Mouse (Mus musculus): ENCODE measurements at regions not wholly inside any gene's neighbourhood (a gene's known extent, or its start where the extent isn't known, plus 50 kb on each side); places are given as distances from the start of the nearest gene placed in this dataset.
A peak's percentile ranks its signal among the peaks of the same experiment; 100 is the strongest.

DNA sequence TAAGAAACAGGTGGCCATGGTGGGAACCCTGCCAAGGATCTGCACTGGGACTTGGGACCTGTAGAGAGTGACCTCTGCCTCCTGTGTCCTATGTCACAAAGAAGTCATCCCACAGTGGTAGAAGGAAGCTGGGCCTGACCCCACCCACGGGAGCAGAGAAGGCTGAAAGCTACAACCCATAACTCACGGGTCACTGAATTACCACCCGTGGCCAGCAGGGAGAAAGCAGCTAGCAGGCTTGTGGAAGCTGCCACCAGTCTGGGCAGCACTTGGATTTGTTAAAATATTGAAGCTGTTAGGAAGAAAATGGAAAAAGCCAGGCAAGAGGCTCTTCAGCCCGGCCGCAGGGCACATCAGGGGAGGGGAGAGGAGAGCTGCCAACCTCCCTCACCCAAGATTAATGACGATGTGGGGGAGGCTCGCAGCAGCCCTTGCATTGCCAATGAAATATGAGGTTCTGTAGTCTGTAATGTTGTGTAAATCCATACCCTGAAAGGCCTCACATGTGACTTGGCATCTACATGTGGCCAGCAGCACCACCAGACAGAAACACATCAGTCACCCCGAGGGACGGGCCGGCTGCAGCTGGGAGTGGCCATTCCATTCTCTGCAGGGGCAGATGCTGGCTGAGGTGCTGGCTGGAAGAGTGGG lies 94.5 kb downstream of the Olfm1 start:
- Histone ChIP-seq H3K27me3 (peaks cover 16% of the 10 kb centered on the region), H3K9me3 (no peaks in the 10 kb centered on the region), H3K4me3 (no peak overlapping the region), H3K4me1 (peaks cover 3% of the 10 kb centered on the region; the same call in 1 of the 2 replicates), H3K9ac (replicated peaks) (no peak overlapping the region), H3K36me3 (no peaks in the 10 kb centered on the region), H3K27ac (replicated peaks) (no peak overlapping the region), H3K4me2 (replicated peaks) (no peak overlapping the region)
- ATAC-seq (ENCODE audit: low FRiP score, low read depth), result no peak
- WGBS, result 70% methylated on average over 10 of the region's 10 CpGs

DNA sequence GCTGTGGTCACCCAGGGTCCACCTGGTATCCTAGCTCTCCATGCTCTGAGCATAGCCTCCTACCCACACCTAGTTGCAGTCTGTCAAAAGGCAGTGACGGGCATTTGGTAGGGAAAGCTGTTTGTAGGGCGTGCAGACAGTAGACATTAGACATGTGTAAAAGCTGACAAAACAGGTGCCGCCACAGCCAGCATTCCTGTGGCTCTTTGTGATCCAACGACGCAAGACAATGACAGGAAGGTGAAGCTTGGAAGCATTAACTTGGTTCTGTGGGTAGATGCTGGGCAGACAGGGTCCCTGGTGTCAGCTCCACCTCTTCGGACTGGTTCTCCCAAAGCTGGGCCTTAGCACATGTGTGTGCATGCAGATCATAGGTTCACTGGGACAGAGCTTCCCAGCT lies 96.5 kb downstream of the Olfm1 start:
- Histone ChIP-seq H3K27ac (replicated peaks) (no peak overlapping the region), H3K27me3 (peaks cover 18% of the 10 kb centered on the region), H3K4me1 (peaks cover 6% of the 10 kb centered on the region), H3K4me2 (replicated peaks) (no peak overlapping the region), H3K9me3 (no peaks in the 10 kb centered on the region), H3K9ac (replicated peaks) (no peak overlapping the region), H3K4me3 (no peak overlapping the region), H3K36me3 (no peaks in the 10 kb centered on the region)
- no peak for ATAC-seq (ENCODE audit: low FRiP score, low read depth)
- 91% methylated on average over 6 of the region's 6 CpGs for WGBS

DNA sequence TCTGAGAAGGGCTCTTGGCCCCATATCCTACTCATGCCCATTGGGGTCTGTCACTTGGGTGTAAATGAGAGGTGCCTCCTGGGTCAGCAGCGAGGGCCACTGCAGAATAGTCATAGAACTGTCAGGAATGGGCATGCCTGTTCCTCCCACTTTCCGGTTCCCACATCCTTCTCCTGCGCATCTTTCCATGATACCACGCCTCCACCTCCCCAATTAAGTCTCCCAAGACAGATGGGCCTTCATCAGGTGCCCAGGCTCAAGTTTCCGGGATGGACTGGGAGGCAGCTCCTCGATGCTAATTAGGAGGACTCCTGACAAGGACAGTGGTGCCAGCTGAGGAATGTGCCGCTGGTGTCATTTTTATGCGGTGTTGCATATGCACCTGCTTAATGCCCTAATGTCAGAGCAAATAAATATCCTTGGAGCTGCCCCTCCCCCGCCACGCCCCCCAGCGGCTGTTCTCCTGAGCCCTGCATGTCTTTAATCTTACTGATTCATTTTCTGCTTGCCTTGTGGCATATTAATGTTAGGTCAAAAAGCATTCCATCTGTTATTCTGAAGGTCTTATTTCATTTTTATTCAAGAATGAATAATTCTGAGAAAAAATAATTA lies 97.2 kb downstream of the Olfm1 start:
- Histone ChIP-seq H3K4me1 (peaks cover 13% of the 10 kb centered on the region), H3K27me3 (peaks cover 22% of the 10 kb centered on the region), H3K27ac (replicated peaks) (no peak overlapping the region), H3K9me3 (no peaks in the 10 kb centered on the region), H3K4me2 (replicated peaks) (no peak overlapping the region), H3K9ac (replicated peaks) (no peak overlapping the region), H3K36me3 (no peaks in the 10 kb centered on the region), H3K4me3 (no peak overlapping the region)
- 73% methylated on average over 11 of the region's 11 CpGs for WGBS
- ATAC-seq (ENCODE audit: low FRiP score, low read depth), result no peak

- H3K4me1 ChIP-seq, result peaks cover 37% of the 10 kb centered on the region
- H3K27me3 ChIP-seq, result peaks cover 51% of the 10 kb centered on the region
- no peaks in the 10 kb centered on the region for H3K9me3 ChIP-seq
- no peak overlapping the region for H3K4me2 ChIP-seq (replicated peaks)
- peak overlapping the region; percentile 11; the same call in 1 of the 2 replicates for H3K27ac ChIP-seq (replicated peaks)
- 43% methylated on average over 7 of the region's 7 CpGs for WGBS
- no peak overlapping the region for H3K4me3 ChIP-seq
- no peaks in the 10 kb centered on the region for H3K36me3 ChIP-seq
- H3K9ac ChIP-seq (replicated peaks), result no peak overlapping the region
- peak; percentile 55; the same call in 1 of the 2 replicates for ATAC-seq (ENCODE audit: low FRiP score, low read depth)
These were observed 101.7 kb downstream of the Olfm1 start for GRCm38 (mm10) chr2:28294509-28294908.

GRCm38 (mm10) chr2:28296183-28296582 lies 103.4 kb downstream of the Olfm1 start:
- H3K4me3 ChIP-seq, result no peak overlapping the region
- peaks cover 34% of the 10 kb centered on the region for H3K4me1 ChIP-seq
- WGBS, result 19% methylated on average over 12 of the region's 12 CpGs
- peak; percentile 88 for ATAC-seq (ENCODE audit: low FRiP score, low read depth)
- H3K27me3 ChIP-seq, result peaks cover 49% of the 10 kb centered on the region
- no peaks in the 10 kb centered on the region for H3K9me3 ChIP-seq
- no peaks in the 10 kb centered on the region for H3K36me3 ChIP-seq
- peak overlapping the region; percentile 47 for H3K27ac ChIP-seq (replicated peaks)
- H3K9ac ChIP-seq (replicated peaks), result no peak overlapping the region
- peak overlapping the region; percentile 12; the same call in 1 of the 2 replicates for H3K4me2 ChIP-seq (replicated peaks)

GRCm38 (mm10) chr2:28298738-28299137 lies 105.9 kb downstream of the Olfm1 start:
- no peak overlapping the region for H3K27ac ChIP-seq (replicated peaks)
- H3K9me3 ChIP-seq, result no peaks in the 10 kb centered on the region
- peaks cover 34% of the 10 kb centered on the region for H3K4me1 ChIP-seq
- ATAC-seq (ENCODE audit: low FRiP score, low read depth), result no peak
- H3K36me3 ChIP-seq, result no peaks in the 10 kb centered on the region
- no peak overlapping the region for H3K4me2 ChIP-seq (replicated peaks)
- 66% methylated on average over 6 of the region's 6 CpGs for WGBS
- H3K9ac ChIP-seq (replicated peaks), result no peak overlapping the region
- peaks cover 37% of the 10 kb centered on the region for H3K27me3 ChIP-seq
- H3K4me3 ChIP-seq, result no peak overlapping the region

DNA sequence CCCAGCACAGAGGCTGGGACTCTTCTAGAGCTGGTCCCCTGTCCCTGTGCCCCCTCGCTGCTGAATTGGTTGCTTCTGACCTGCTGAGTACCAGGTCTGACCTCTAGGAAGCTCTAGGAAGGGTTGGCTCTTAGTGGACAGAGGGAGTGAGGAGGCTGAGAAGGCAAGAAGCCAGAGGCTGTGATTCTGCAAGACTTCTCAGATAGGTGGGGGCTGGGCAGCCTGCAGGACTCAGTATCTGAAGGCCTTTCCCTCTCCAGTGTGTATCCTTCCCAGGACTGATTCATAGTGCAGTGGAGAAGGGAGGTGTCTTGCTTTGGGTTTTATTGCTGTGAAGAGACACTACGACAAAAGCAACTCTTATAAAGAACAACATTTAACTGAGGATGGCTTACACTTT lies 106.6 kb downstream of the Olfm1 start:
- ATAC-seq (ENCODE audit: low FRiP score, low read depth), result no peak
- Histone ChIP-seq H3K36me3 (no peaks in the 10 kb centered on the region), H3K27me3 (peaks cover 39% of the 10 kb centered on the region), H3K4me1 (peaks cover 31% of the 10 kb centered on the region), H3K4me2 (replicated peaks) (no peak overlapping the region), H3K27ac (replicated peaks) (no peak overlapping the region), H3K9me3 (no peaks in the 10 kb centered on the region), H3K9ac (replicated peaks) (no peak overlapping the region), H3K4me3 (no peak overlapping the region)
- 83% methylated on average over 2 of the region's 2 CpGs for WGBS

DNA sequence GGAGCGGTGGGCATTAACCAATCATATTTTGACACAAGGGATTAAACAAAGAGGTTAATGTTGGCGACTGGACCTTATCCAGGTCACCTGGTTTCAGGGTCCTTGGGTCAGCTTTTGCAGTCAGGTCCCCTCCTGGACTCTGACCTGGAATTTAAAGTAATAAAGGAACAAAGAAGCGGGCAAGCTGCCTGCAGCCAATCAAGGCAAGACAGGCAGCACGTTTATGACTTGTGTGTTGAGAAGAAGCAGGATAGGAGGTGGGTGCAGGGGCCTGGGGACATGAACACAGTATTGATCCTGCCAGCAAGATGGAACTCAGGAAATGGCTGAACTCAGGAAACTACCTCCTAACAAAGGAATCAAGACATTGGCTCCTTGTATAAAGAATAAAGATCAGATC lies 108.5 kb downstream of the Olfm1 start:
- peaks cover 29% of the 10 kb centered on the region for H3K27me3 ChIP-seq
- no peak overlapping the region for H3K4me2 ChIP-seq (replicated peaks)
- WGBS, result 87% methylated on average over 4 of the region's 4 CpGs
- no peak for ATAC-seq (ENCODE audit: low FRiP score, low read depth)
- H3K9me3 ChIP-seq, result no peaks in the 10 kb centered on the region
- no peak overlapping the region for H3K4me3 ChIP-seq
- no peak overlapping the region for H3K27ac ChIP-seq (replicated peaks)
- no peak overlapping the region for H3K9ac ChIP-seq (replicated peaks)
- peaks cover 11% of the 10 kb centered on the region for H3K4me1 ChIP-seq
- H3K36me3 ChIP-seq, result no peaks in the 10 kb centered on the region

DNA sequence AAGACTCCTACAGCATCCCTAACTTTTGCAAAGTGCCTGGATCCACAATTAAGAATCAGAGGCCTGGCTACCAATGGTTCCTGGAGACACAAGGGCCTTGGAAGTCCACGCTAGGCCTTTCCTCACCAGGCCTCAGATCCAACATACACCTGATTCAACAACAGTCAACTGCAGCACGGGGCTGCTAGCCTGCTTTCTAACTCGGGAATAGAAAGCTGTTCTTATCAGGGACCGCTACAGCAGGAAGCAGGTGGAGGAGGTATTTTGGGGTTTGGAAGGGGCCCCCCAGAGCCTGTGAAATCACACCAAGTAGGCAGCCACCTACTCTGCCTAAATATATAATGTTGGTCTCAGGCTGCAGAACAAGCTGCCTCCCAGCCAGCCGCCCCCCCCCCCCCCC lies 111.1 kb downstream of the Olfm1 start:
- no peak overlapping the region for H3K27ac ChIP-seq (replicated peaks)
- H3K27me3 ChIP-seq, result peaks cover 11% of the 10 kb centered on the region
- ATAC-seq (ENCODE audit: low FRiP score, low read depth), result no peak
- no peaks in the 10 kb centered on the region for H3K36me3 ChIP-seq
- H3K9ac ChIP-seq (replicated peaks), result no peak overlapping the region
- H3K4me2 ChIP-seq (replicated peaks), result no peak overlapping the region
- H3K4me3 ChIP-seq, result no peak overlapping the region
- WGBS, result 85% methylated on average over 5 of the region's 5 CpGs
- H3K4me1 ChIP-seq, result no peaks in the 10 kb centered on the region
- no peaks in the 10 kb centered on the region for H3K9me3 ChIP-seq

- Histone ChIP-seq H3K27me3 (peaks cover 5% of the 10 kb centered on the region; the same call in 1 of the 2 replicates), H3K4me1 (no peaks in the 10 kb centered on the region), H3K9ac (replicated peaks) (no peak overlapping the region), H3K4me2 (replicated peaks) (no peak overlapping the region), H3K36me3 (no peaks in the 10 kb centered on the region), H3K27ac (replicated peaks) (no peak overlapping the region), H3K9me3 (no peaks in the 10 kb centered on the region), H3K4me3 (no peak overlapping the region)
- 9% methylated on average over 3 of the region's 3 CpGs for WGBS
- ATAC-seq (ENCODE audit: low FRiP score, low read depth), result no peak
These were observed 111.9 kb downstream of the Olfm1 start for GRCm38 (mm10) chr2:28304712-28305111.

- Histone ChIP-seq H3K4me1 (no peaks in the 10 kb centered on the region), H3K9ac (replicated peaks) (no peak overlapping the region), H3K9me3 (no peaks in the 10 kb centered on the region), H3K4me3 (no peak overlapping the region), H3K27me3 (peaks cover 5% of the 10 kb centered on the region; the same call in 1 of the 2 replicates), H3K36me3 (no peaks in the 10 kb centered on the region), H3K4me2 (replicated peaks) (no peak overlapping the region), H3K27ac (replicated peaks) (no peak overlapping the region)
- ATAC-seq (ENCODE audit: low FRiP score, low read depth), result no peak
- WGBS, result 85% methylated on average over 5 of the region's 5 CpGs
These were observed 116.3 kb downstream of the Olfm1 start for GRCm38 (mm10) chr2:28309122-28309521.

DNA sequence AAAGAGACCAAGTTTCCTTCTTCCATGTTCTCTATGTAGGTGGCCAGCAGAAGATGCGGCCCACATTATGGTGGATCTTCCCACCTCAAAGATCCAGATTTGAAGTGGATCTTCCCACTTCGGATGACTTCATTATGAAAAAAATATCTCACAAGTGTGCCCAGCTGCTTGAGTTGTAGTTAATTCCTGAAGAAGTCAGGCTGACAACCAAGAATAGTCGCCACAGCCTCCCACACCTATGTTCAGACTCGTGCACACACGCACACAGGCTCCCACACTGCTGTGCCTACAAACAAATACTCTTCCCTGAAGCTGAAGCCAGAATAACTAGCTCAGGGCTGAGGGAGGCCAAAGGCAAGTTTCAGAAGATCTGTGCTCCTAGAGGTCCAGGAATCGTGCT lies 119.4 kb downstream of the Olfm1 start:
- Histone ChIP-seq H3K36me3 (no peaks in the 10 kb centered on the region), H3K4me1 (no peaks in the 10 kb centered on the region), H3K4me2 (replicated peaks) (no peak overlapping the region), H3K9ac (replicated peaks) (no peak overlapping the region), H3K4me3 (no peak overlapping the region), H3K27ac (replicated peaks) (no peak overlapping the region), H3K9me3 (no peaks in the 10 kb centered on the region), H3K27me3 (no peaks in the 10 kb centered on the region)
- no peak for ATAC-seq (ENCODE audit: low FRiP score, low read depth)
- 85% methylated on average over 6 of the region's 6 CpGs for WGBS
